Mouse (Mus musculus): ENCODE results near the gene Stoml3.
A peak's percentile ranks its signal among the peaks of the same experiment; 100 is the strongest.

Gene Stoml3

GRCm38 (mm10) chr3:53488353-53488752 lies at the start of gene Stoml3:
Stoml3 (plus strand) TSS chr3:53488653.
- no peak for DNase-seq

- DNase-seq, result no peak
These were observed 42.9 kb upstream of the Stoml3 start for GRCm38 (mm10) chr3:53445540-53445939.

- DNase-seq, result no peak
These were observed 41.7 kb upstream of the Stoml3 start for GRCm38 (mm10) chr3:53446801-53447200.

- peak; percentile 50 for DNase-seq
These were observed 40.2 kb upstream of the Stoml3 start for GRCm38 (mm10) chr3:53448208-53448607.

GRCm38 (mm10) chr3:53450666-53451065 lies 37.8 kb upstream of the Stoml3 start:
- DNase-seq, result no peak

GRCm38 (mm10) chr3:53452351-53452750 lies 36.1 kb upstream of the Stoml3 start:
- no peak for DNase-seq

GRCm38 (mm10) chr3:53453346-53453745 lies 35.1 kb upstream of the Stoml3 start:
- no peak for DNase-seq

- DNase-seq, result no peak
These were observed 34.4 kb upstream of the Stoml3 start for GRCm38 (mm10) chr3:53454005-53454404.

- no peak for DNase-seq
These were observed 33.9 kb upstream of the Stoml3 start for GRCm38 (mm10) chr3:53454561-53454960.

GRCm38 (mm10) chr3:53454984-53455383 lies 33.5 kb upstream of the Stoml3 start:
- no peak for DNase-seq

GRCm38 (mm10) chr3:53457750-53458149 lies 30.7 kb upstream of the Stoml3 start:
- no peak for DNase-seq

GRCm38 (mm10) chr3:53460106-53460505 lies 28.3 kb upstream of the Stoml3 start:
- DNase-seq, result no peak

GRCm38 (mm10) chr3:53462701-53463045 lies 25.8 kb upstream of the Stoml3 start:
- no peak for DNase-seq

GRCm38 (mm10) chr3:53463046-53463764 lies 25.2 kb upstream of the Stoml3 start, which contains the start of the genes Nhlrc3 and Proser1:
Nhlrc3 (minus strand) TSS chr3:53463332.
Proser1 (plus strand) TSS chr3:53463666.
- DNase-seq, result peak; percentile 94

GRCm38 (mm10) chr3:53463765-53464114 lies 24.7 kb upstream of the Stoml3 start:
- no peak for DNase-seq

- peak; percentile 11 for DNase-seq
These were observed 24.2 kb upstream of the Stoml3 start for GRCm38 (mm10) chr3:53464146-53464698.

- no peak for DNase-seq
These were observed 23.1 kb upstream of the Stoml3 start for GRCm38 (mm10) chr3:53465330-53465729.

GRCm38 (mm10) chr3:53466481-53466880 lies 22.0 kb upstream of the Stoml3 start:
- DNase-seq, result no peak

GRCm38 (mm10) chr3:53467356-53467755 lies 21.1 kb upstream of the Stoml3 start:
- no peak for DNase-seq

- DNase-seq, result no peak
These were observed 18.8 kb upstream of the Stoml3 start for GRCm38 (mm10) chr3:53469650-53470049.

- no peak for DNase-seq
These were observed 16.4 kb upstream of the Stoml3 start for GRCm38 (mm10) chr3:53472061-53472460.

- DNase-seq, result no peak
These were observed 14.3 kb upstream of the Stoml3 start for GRCm38 (mm10) chr3:53474179-53474578.

GRCm38 (mm10) chr3:53475889-53476288 lies 12.6 kb upstream of the Stoml3 start:
- peak; percentile 17 for DNase-seq

GRCm38 (mm10) chr3:53477468-53477867 lies 11.0 kb upstream of the Stoml3 start:
- DNase-seq, result no peak
